Mouse (Mus musculus): ENCODE measurements around the gene Commd2. TPM values are rescaled to one million over a fixed set of nuclear protein-coding genes. Genes with fewer than 3 reads are reported as not detected.

The Commd2 gene
- polyA plus RNA-seq (2012) = 1.2 and 2.6 TPM in 2 replicates

- H3K4me1 ChIP-seq (ENCODE audit: control insufficient read depth) = peaks cover 5% of the 10 kb centered on the region
- peaks cover 7% of the 10 kb centered on the region for H3K36me3 ChIP-seq (ENCODE audit: control insufficient read depth)
- peak within 1 kb of the TSS; percentile 90 for H3K4me3 ChIP-seq (replicated peaks)
- no peaks in the 10 kb centered on the region for H3K27me3 ChIP-seq (ENCODE audit: control insufficient read depth)
- TF ChIP-seq TAL1 (IDR thresholded peaks at IDR 0.05; ENCODE audit: low read length) (no peak), GATA1 (IDR thresholded peaks at IDR 0.05; ENCODE audit: low read length) (no peak)
- H3K9me3 ChIP-seq (ENCODE audit: control insufficient read depth, low read length) = no peaks in the 10 kb centered on the region
Observed at GRCm38 (mm10) chr3:57651231-57651864, at the start of gene Commd2. TSS of gene Commd2 (minus strand) at chr3:57651715.

DNA sequence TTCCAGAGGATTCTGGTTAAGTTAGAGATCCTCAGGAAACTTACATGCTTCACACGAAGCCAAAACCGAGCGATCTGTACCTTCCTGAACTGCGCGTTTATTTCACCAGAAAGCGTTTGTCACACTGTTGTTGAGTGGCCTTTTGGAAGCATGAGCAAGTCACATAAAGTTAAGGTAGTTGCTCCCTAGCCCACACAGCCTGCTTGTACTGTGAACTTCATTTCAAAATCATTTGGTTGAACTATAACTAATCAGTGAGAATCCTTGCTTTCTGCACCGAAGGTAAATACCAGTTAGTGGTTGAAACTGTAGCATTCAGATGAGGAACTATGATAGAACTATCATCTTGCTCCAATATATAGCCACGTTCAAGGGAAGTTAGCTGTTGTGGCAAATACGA lies 45.3 kb upstream of the Commd2 start:
- no peak overlapping the region for H3K4me3 ChIP-seq (replicated peaks)
- no peaks in the 10 kb centered on the region for H3K9me3 ChIP-seq (ENCODE audit: control insufficient read depth, low read length)
- H3K27me3 ChIP-seq (ENCODE audit: control insufficient read depth) = no peaks in the 10 kb centered on the region
- H3K36me3 ChIP-seq (ENCODE audit: control insufficient read depth) = no peaks in the 10 kb centered on the region
- no peak for TF ChIP-seq TAL1 (IDR thresholded peaks at IDR 0.05; ENCODE audit: low read length)
- TF ChIP-seq GATA1 (IDR thresholded peaks at IDR 0.05; ENCODE audit: low read length) = no peak
- no peaks in the 10 kb centered on the region for H3K4me1 ChIP-seq (ENCODE audit: control insufficient read depth)

- no peak for TF ChIP-seq GATA1 (IDR thresholded peaks at IDR 0.05; ENCODE audit: low read length)
- no peak for TF ChIP-seq TAL1 (IDR thresholded peaks at IDR 0.05; ENCODE audit: low read length)
- no peaks in the 10 kb centered on the region for H3K27me3 ChIP-seq (ENCODE audit: control insufficient read depth)
- H3K4me3 ChIP-seq (replicated peaks) = no peak overlapping the region
- no peaks in the 10 kb centered on the region for H3K36me3 ChIP-seq (ENCODE audit: control insufficient read depth)
- no peaks in the 10 kb centered on the region for H3K4me1 ChIP-seq (ENCODE audit: control insufficient read depth)
- no peaks in the 10 kb centered on the region for H3K9me3 ChIP-seq (ENCODE audit: control insufficient read depth, low read length)
Observed at GRCm38 (mm10) chr3:57696249-57696648, 44.7 kb upstream of the Commd2 start.

DNA sequence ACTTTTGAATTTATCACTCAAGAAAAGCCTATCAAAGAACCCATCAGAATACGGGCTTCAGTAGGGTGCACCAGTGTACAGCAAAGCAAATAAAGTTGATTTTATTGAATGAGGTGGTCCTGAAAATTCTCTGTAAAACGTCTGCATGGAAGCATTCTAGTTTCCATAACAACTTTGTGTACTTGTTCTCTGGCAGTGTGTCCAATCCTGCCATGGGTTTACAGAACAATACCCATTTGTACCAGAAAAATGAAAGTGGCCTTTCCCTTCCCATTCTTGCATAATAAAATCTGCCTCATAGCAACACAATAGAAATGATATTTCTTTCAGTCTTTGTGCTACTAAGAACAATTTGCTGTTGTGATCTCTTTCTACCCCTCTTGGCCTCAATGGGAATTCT lies 41.2 kb upstream of the Commd2 start, which contains the start of gene Ankub1:
TSS of gene Ankub1 (minus strand) at position 81 of the 400 bp plus-strand sequence.
- H3K4me1 ChIP-seq (ENCODE audit: control insufficient read depth) = no peaks in the 10 kb centered on the region
- no peaks in the 10 kb centered on the region for H3K27me3 ChIP-seq (ENCODE audit: control insufficient read depth)
- no peaks in the 10 kb centered on the region for H3K36me3 ChIP-seq (ENCODE audit: control insufficient read depth)
- H3K4me3 ChIP-seq (replicated peaks) = no peak within 1 kb of the TSS
- H3K9me3 ChIP-seq (ENCODE audit: control insufficient read depth, low read length) = no peaks in the 10 kb centered on the region
- TF ChIP-seq TAL1 (IDR thresholded peaks at IDR 0.05; ENCODE audit: low read length) = no peak
- no peak for TF ChIP-seq GATA1 (IDR thresholded peaks at IDR 0.05; ENCODE audit: low read length)

GRCm38 (mm10) chr3:57691772-57692171 lies 40.3 kb upstream of the Commd2 start:
- no peaks in the 10 kb centered on the region for H3K9me3 ChIP-seq (ENCODE audit: control insufficient read depth, low read length)
- no peaks in the 10 kb centered on the region for H3K27me3 ChIP-seq (ENCODE audit: control insufficient read depth)
- TF ChIP-seq TAL1 (IDR thresholded peaks at IDR 0.05; ENCODE audit: low read length) (no peak), GATA1 (IDR thresholded peaks at IDR 0.05; ENCODE audit: low read length) (no peak)
- no peak overlapping the region for H3K4me3 ChIP-seq (replicated peaks)
- H3K4me1 ChIP-seq (ENCODE audit: control insufficient read depth) = no peaks in the 10 kb centered on the region
- no peaks in the 10 kb centered on the region for H3K36me3 ChIP-seq (ENCODE audit: control insufficient read depth)

DNA sequence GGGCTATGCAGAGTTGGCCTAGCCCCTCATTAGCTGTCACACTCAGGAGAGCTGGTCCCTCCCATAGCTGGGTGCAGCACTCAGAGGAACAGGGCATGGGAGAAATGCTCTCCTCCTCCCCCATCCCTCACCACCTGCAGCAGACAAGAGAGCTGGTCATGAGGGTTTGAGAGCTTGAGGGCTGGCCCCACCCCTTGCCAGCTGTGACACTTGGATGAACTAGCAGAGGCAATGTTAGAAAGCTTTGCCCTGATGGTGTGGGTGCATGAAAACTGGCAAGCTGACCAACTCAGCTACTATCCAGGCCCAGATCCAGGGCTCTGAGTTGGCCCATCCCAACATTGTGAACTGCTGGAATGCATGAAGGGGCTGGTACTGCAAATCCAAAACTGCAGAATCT lies 26.3 kb upstream of the Commd2 start:
- H3K36me3 ChIP-seq (ENCODE audit: control insufficient read depth) = no peaks in the 10 kb centered on the region
- TF ChIP-seq TAL1 (IDR thresholded peaks at IDR 0.05; ENCODE audit: low read length) = no peak
- no peak for TF ChIP-seq GATA1 (IDR thresholded peaks at IDR 0.05; ENCODE audit: low read length)
- no peaks in the 10 kb centered on the region for H3K27me3 ChIP-seq (ENCODE audit: control insufficient read depth)
- no peaks in the 10 kb centered on the region; the same call in 1 of the 2 replicates for H3K9me3 ChIP-seq (ENCODE audit: control insufficient read depth, low read length)
- no peaks in the 10 kb centered on the region for H3K4me1 ChIP-seq (ENCODE audit: control insufficient read depth)
- H3K4me3 ChIP-seq (replicated peaks) = no peak overlapping the region

DNA sequence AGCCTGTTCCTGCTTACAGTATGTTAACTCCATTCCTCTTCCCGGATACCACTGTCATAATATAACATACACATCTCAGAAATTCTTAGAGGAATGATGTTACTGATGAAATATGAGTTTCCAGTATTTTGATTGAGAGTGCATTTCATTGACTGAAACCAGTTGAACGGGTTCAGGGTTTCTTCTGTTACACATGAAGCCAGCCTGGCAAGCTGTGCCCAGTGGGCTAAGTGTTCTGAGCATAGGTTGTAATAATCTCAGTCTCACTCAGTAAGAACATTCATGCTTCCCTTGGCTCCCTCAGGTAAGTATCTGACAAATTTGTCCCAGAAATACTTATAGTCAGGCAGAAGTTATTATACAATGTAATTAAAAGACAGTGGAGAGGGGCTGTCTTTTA lies 22.6 kb upstream of the Commd2 start:
- no peaks in the 10 kb centered on the region for H3K27me3 ChIP-seq (ENCODE audit: control insufficient read depth)

DNA sequence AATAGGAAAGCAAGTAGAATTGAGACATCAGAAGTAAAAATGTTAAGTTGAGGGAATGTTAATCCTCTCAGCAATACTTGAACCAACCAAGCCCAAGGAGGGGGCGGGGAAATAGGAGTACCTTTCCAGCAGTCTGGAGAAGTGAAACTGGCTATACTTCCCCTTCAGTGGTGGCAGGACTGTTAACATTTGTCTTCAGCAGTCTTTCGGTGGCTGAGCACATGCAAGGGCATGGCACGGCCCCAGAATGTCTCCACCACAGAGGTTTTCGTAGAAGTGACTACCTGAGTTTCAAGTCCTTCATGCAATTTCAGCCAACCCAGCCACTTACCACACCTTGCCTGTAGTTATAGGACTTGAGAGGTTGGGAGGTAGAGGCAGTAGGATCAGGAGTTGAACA lies 22.1 kb upstream of the Commd2 start:
- Histone ChIP-seq H3K4me1 (ENCODE audit: control insufficient read depth) (no peaks in the 10 kb centered on the region), H3K36me3 (ENCODE audit: control insufficient read depth) (no peaks in the 10 kb centered on the region), H3K27me3 (ENCODE audit: control insufficient read depth) (no peaks in the 10 kb centered on the region), H3K4me3 (replicated peaks) (no peak overlapping the region), H3K9me3 (ENCODE audit: control insufficient read depth, low read length) (no peaks in the 10 kb centered on the region; the same call in 1 of the 2 replicates)
- no peak for TF ChIP-seq TAL1 (IDR thresholded peaks at IDR 0.05; ENCODE audit: low read length)
- no peak for TF ChIP-seq GATA1 (IDR thresholded peaks at IDR 0.05; ENCODE audit: low read length)

More for the DNA sequence above, 22.6 kb upstream of the Commd2 start:
- no peak overlapping the region for H3K4me3 ChIP-seq (replicated peaks)
- no peak for TF ChIP-seq GATA1 (IDR thresholded peaks at IDR 0.05; ENCODE audit: low read length)
- TF ChIP-seq TAL1 (IDR thresholded peaks at IDR 0.05; ENCODE audit: low read length) = no peak
- no peaks in the 10 kb centered on the region for H3K36me3 ChIP-seq (ENCODE audit: control insufficient read depth)
- no peaks in the 10 kb centered on the region for H3K4me1 ChIP-seq (ENCODE audit: control insufficient read depth)
- H3K9me3 ChIP-seq (ENCODE audit: control insufficient read depth, low read length) = no peaks in the 10 kb centered on the region; the same call in 1 of the 2 replicates

DNA sequence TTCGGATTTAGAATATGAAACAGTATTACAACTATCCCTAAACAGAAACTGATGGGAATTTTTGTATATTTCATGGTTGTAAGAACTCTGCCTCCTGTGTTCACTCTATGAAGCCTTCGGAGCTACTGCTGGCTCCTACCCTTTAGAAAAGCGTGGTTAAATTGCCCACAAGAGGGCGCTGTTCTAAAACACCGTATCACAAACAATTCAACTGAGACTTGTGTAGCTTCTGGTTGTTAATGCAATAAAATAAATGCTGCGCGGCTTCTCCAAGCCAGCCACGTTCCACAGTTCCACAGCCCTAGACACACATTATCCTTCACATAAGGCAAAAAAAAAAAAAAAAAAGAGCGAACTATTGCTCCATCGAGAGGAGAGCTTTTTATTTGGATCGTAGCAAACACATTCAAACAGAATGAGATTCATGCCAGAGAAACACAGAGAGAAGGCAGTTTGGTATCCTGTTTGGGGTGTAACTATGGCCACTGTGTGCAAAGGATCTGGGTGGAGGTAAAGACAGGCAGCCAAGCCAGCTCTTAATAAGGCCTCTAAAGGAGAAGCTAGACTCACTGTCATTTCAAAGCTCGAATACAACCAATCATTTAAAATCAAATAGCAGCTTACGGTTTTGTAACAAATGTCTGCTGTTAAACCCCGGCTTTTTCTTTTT lies 15.7 kb upstream of the Commd2 start:
- Histone ChIP-seq H3K4me1 (ENCODE audit: control insufficient read depth) (peaks cover 1% of the 10 kb centered on the region; the same call in 1 of the 2 replicates), H3K36me3 (ENCODE audit: control insufficient read depth) (no peaks in the 10 kb centered on the region), H3K9me3 (ENCODE audit: control insufficient read depth, low read length) (no peaks in the 10 kb centered on the region), H3K27me3 (ENCODE audit: control insufficient read depth) (no peaks in the 10 kb centered on the region), H3K4me3 (replicated peaks) (no peak overlapping the region)
- no peak for TF ChIP-seq GATA1 (IDR thresholded peaks at IDR 0.05; ENCODE audit: low read length)
- no peak for TF ChIP-seq TAL1 (IDR thresholded peaks at IDR 0.05; ENCODE audit: low read length)

Data from erythroblast, embryonic 14.5 days (primary cell).